Mouse (Mus musculus): ENCODE measurements around the gene Kcnip2. TPM values are rescaled to one million over a fixed set of nuclear protein-coding genes. Genes with fewer than 3 reads are reported as not detected.

Gene Kcnip2
- polyA plus RNA-seq, 1 experiment from 2014 or later: 0.66 TPM

DNA sequence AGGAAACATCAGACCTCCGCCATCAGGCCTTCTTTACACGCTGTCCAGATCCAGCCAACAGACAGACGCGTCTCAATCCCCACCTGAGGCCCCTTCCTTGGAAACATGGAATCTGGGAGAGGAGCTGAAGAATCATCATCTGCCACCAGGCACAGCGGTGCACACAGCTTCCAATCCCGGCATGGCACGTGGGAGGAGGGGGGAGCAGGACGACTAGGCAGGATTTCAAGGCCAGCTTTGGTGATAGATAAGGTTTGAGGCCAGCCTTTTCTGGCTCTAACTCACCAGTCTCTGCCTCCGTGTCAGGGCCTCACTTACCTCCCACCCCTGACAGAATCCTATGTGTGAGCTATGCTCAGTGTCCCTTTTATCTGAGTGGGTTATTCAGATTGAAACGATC, 19.6 kb upstream of the Kcnip2 start:
- Histone ChIP-seq H3K27me3 (ENCODE audit: control insufficient read depth, insufficient read depth, low read length) (no peaks in the 10 kb centered on the region), H3K4me2 (no peak overlapping the region), H3K9me3 (ENCODE audit: control insufficient read depth, low read length) (no peaks in the 10 kb centered on the region), H3K36me3 (ENCODE audit: control insufficient read depth, insufficient read depth, low read length) (no peaks in the 10 kb centered on the region), H3K4me1 (ENCODE audit: control insufficient read depth, insufficient read depth, low read length) (no peaks in the 10 kb centered on the region), H3K9ac (ENCODE audit: low read length) (no peak overlapping the region), H3K4me3 (ENCODE audit: low read depth, low read length) (no peak overlapping the region), H3K27ac (ENCODE audit: low read depth, low read length) (no peak overlapping the region)
- no peak for ATAC-seq (ENCODE audit: low FRiP score)
- no peak for DNase-seq (ENCODE audit: low spot score, missing footprints)
- WGBS: 85% methylated on average over 10 of the region's 10 CpGs

GRCm38 (mm10) chr19:45833665-45834064, 17.8 kb upstream of the Kcnip2 start:
- no peak overlapping the region for H3K27ac ChIP-seq (ENCODE audit: low read depth, low read length)
- no peak overlapping the region for H3K4me3 ChIP-seq (ENCODE audit: low read depth, low read length)
- no peak overlapping the region for H3K9ac ChIP-seq (ENCODE audit: low read length)
- ATAC-seq (ENCODE audit: low FRiP score) (no peak), DNase-seq (ENCODE audit: low spot score, missing footprints) (no peak)
- H3K9me3 ChIP-seq (ENCODE audit: control insufficient read depth, low read length): no peaks in the 10 kb centered on the region
- 82% methylated on average over 10 of the region's 10 CpGs for WGBS
- H3K4me2 ChIP-seq: no peak overlapping the region
- H3K36me3 ChIP-seq (ENCODE audit: control insufficient read depth, insufficient read depth, low read length): no peaks in the 10 kb centered on the region
- H3K4me1 ChIP-seq (ENCODE audit: control insufficient read depth, insufficient read depth, low read length): no peaks in the 10 kb centered on the region
- H3K27me3 ChIP-seq (ENCODE audit: control insufficient read depth, insufficient read depth, low read length): no peaks in the 10 kb centered on the region

- no peak overlapping the region for H3K4me3 ChIP-seq (ENCODE audit: low read depth, low read length)
- H3K4me1 ChIP-seq (ENCODE audit: control insufficient read depth, insufficient read depth, low read length): no peaks in the 10 kb centered on the region
- ATAC-seq (ENCODE audit: low FRiP score): no peak
- no peaks in the 10 kb centered on the region for H3K27me3 ChIP-seq (ENCODE audit: control insufficient read depth, insufficient read depth, low read length)
- H3K4me2 ChIP-seq: no peak overlapping the region
- DNase-seq (ENCODE audit: low spot score, missing footprints): no peak
- H3K9ac ChIP-seq (ENCODE audit: low read length): no peak overlapping the region
- 63% methylated on average over 2 of the region's 2 CpGs for WGBS
- H3K9me3 ChIP-seq (ENCODE audit: control insufficient read depth, low read length): no peaks in the 10 kb centered on the region
- no peaks in the 10 kb centered on the region for H3K36me3 ChIP-seq (ENCODE audit: control insufficient read depth, insufficient read depth, low read length)
- no peak overlapping the region for H3K27ac ChIP-seq (ENCODE audit: low read depth, low read length)
Observed at GRCm38 (mm10) chr19:45830679-45831078, 14.8 kb upstream of the Kcnip2 start.

- no peak overlapping the region for H3K9ac ChIP-seq (ENCODE audit: low read length)
- H3K4me2 ChIP-seq: no peak overlapping the region
- H3K36me3 ChIP-seq (ENCODE audit: control insufficient read depth, insufficient read depth, low read length): no peaks in the 10 kb centered on the region
- H3K4me3 ChIP-seq (ENCODE audit: low read depth, low read length): no peak overlapping the region
- no peaks in the 10 kb centered on the region for H3K4me1 ChIP-seq (ENCODE audit: control insufficient read depth, insufficient read depth, low read length)
- 94% methylated on average over 3 of the region's 3 CpGs for WGBS
- no peak for DNase-seq (ENCODE audit: low spot score, missing footprints)
- no peak overlapping the region for H3K27ac ChIP-seq (ENCODE audit: low read depth, low read length)
- no peaks in the 10 kb centered on the region for H3K27me3 ChIP-seq (ENCODE audit: control insufficient read depth, insufficient read depth, low read length)
- no peak for ATAC-seq (ENCODE audit: low FRiP score)
- no peaks in the 10 kb centered on the region for H3K9me3 ChIP-seq (ENCODE audit: control insufficient read depth, low read length)
Observed at GRCm38 (mm10) chr19:45827736-45828135, 11.9 kb upstream of the Kcnip2 start.

- H3K9me3 ChIP-seq (ENCODE audit: control insufficient read depth, low read length): no peaks in the 10 kb centered on the region
- no peaks in the 10 kb centered on the region for H3K27me3 ChIP-seq (ENCODE audit: control insufficient read depth, insufficient read depth, low read length)
- H3K9ac ChIP-seq (ENCODE audit: low read length): no peak overlapping the region
- no peak overlapping the region for H3K27ac ChIP-seq (ENCODE audit: low read depth, low read length)
- no peak overlapping the region for H3K4me3 ChIP-seq (ENCODE audit: low read depth, low read length)
- ATAC-seq (ENCODE audit: low FRiP score): no peak
- 86% methylated on average over 5 of the region's 5 CpGs for WGBS
- peak; percentile 54 for DNase-seq (ENCODE audit: low spot score, missing footprints)
- no peaks in the 10 kb centered on the region for H3K36me3 ChIP-seq (ENCODE audit: control insufficient read depth, insufficient read depth, low read length)
- no peak overlapping the region for H3K4me2 ChIP-seq
- no peaks in the 10 kb centered on the region for H3K4me1 ChIP-seq (ENCODE audit: control insufficient read depth, insufficient read depth, low read length)
Observed at GRCm38 (mm10) chr19:45827125-45827524, 11.3 kb upstream of the Kcnip2 start.

DNA sequence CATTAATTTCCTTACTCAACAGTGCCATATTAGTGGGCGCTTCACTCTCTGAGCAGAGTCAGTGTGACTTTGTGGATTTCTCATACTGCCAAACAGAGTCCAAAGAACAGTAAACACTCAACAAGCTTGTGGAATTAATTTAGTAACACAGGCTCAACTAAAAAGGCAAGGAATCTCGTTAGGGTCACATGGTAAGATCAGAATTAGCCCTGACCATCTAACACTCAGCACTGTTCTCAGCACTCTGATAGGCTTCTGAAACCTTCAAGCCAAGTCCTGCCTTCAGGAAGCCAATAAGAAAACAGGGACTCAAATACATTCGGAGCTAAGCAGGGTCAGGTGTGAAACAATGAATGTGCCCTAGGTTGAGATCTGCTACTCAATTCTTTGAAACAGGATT, 10.3 kb upstream of the Kcnip2 start:
- Histone ChIP-seq H3K4me3 (ENCODE audit: low read depth, low read length) (no peak overlapping the region), H3K36me3 (ENCODE audit: control insufficient read depth, insufficient read depth, low read length) (no peaks in the 10 kb centered on the region), H3K27me3 (ENCODE audit: control insufficient read depth, insufficient read depth, low read length) (no peaks in the 10 kb centered on the region), H3K4me1 (ENCODE audit: control insufficient read depth, insufficient read depth, low read length) (no peaks in the 10 kb centered on the region), H3K4me2 (no peak overlapping the region), H3K9ac (ENCODE audit: low read length) (no peak overlapping the region), H3K9me3 (ENCODE audit: control insufficient read depth, low read length) (no peaks in the 10 kb centered on the region), H3K27ac (ENCODE audit: low read depth, low read length) (no peak overlapping the region)
- WGBS: 86% methylated on average over 3 of the region's 3 CpGs
- ATAC-seq (ENCODE audit: low FRiP score): no peak
- no peak for DNase-seq (ENCODE audit: low spot score, missing footprints)

DNA sequence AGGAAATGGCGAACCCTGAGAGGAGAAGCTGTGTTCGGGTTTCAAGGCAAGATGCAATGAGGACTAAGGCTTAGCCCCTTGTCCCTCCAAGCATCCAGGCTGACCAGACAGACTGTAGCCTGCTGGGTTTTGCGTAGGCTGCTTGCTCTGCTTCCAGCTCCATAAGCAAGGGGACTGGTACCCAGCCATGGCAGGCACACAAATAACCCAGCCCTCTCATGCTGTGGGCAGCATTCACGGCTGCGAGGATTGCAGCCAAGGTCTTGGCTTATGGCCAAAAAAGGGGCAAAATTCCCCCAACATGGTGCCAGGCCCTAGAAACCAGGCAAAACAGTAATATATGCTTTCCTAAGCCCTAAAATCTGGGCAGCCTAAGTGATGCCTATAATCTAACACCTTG, 6.0 kb upstream of the Kcnip2 start:
- DNase-seq (ENCODE audit: low spot score, missing footprints) (peak; percentile 33), ATAC-seq (ENCODE audit: low FRiP score) (no peak)
- no peak overlapping the region for H3K4me3 ChIP-seq (ENCODE audit: low read depth, low read length)
- 87% methylated on average over 5 of the region's 5 CpGs for WGBS
- H3K9me3 ChIP-seq (ENCODE audit: control insufficient read depth, low read length): no peaks in the 10 kb centered on the region
- H3K27me3 ChIP-seq (ENCODE audit: control insufficient read depth, insufficient read depth, low read length): no peaks in the 10 kb centered on the region
- no peak overlapping the region for H3K9ac ChIP-seq (ENCODE audit: low read length)
- no peak overlapping the region for H3K27ac ChIP-seq (ENCODE audit: low read depth, low read length)
- H3K4me2 ChIP-seq: no peak overlapping the region
- no peaks in the 10 kb centered on the region for H3K36me3 ChIP-seq (ENCODE audit: control insufficient read depth, insufficient read depth, low read length)
- no peaks in the 10 kb centered on the region for H3K4me1 ChIP-seq (ENCODE audit: control insufficient read depth, insufficient read depth, low read length)

DNA sequence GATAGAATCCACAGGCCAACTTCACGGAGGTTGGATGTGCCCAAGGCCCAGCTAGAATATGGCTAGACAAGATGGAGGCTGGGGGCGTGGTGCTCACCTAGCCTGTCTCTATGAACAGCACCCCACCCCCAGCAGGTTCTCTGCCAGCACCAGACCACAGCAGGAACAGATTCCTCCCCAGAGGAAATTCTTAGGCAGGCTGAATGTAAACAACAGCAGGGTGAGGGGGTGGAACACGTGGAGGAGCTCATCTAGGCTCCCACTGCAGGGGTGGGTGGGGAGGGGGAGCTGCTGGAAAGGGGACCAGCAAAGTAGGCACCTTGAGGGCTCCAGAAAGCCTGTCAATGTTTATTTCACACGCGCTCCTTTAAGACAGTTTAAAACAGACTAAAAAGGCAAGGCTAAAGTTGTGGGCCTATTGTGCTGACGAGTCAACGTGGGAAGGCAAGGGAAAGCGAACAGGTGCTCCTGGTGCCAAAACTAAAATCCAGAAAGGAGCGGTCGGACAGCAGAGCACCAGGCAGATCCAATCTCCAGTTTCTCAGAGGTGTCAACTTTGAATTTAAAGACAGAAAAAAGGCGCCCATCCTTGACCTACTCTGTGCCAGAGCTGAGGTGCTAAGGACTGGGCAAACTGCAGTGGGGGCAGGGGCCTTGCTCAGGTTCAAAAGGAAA, 2.1 kb upstream of the Kcnip2 start:
- 69% methylated on average over 11 of the region's 11 CpGs for WGBS
- Histone ChIP-seq H3K9me3 (ENCODE audit: control insufficient read depth, low read length) (no peaks in the 10 kb centered on the region), H3K9ac (ENCODE audit: low read length) (no peak overlapping the region), H3K27me3 (ENCODE audit: control insufficient read depth, insufficient read depth, low read length) (peaks cover 7% of the 10 kb centered on the region; the same call in 1 of the 2 replicates), H3K4me3 (ENCODE audit: low read depth, low read length) (no peak overlapping the region), H3K4me1 (ENCODE audit: control insufficient read depth, insufficient read depth, low read length) (peaks cover 15% of the 10 kb centered on the region), H3K4me2 (no peak overlapping the region), H3K36me3 (ENCODE audit: control insufficient read depth, insufficient read depth, low read length) (no peaks in the 10 kb centered on the region), H3K27ac (ENCODE audit: low read depth, low read length) (no peak overlapping the region)
- ATAC-seq (ENCODE audit: low FRiP score) (no peak), DNase-seq (ENCODE audit: low spot score, missing footprints) (no peak)

DNA sequence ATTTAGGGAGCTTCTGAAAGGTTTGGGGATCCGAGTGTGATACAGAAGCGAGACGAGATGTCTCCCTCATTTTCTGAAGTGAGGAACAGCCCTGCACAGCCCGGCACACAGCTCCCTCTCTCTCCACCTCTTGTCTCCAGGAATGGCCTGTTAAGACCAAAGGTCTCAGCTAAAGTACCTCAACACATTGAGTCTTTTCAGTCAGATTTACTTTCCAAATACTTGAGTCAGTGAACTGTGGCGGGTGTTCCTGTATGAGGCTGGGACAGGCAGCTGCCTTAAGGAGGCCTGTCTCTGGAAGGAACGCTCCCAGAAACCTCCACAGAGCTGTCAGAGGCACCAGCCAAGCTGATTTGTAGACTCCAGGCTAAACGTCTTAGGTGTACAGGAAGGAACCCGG, 866 bp upstream of the Kcnip2 start:
- Histone ChIP-seq H3K4me2 (no peak overlapping the region), H3K27ac (ENCODE audit: low read depth, low read length) (no peak overlapping the region), H3K4me1 (ENCODE audit: control insufficient read depth, insufficient read depth, low read length) (peaks cover 24% of the 10 kb centered on the region), H3K9me3 (ENCODE audit: control insufficient read depth, low read length) (no peaks in the 10 kb centered on the region), H3K4me3 (ENCODE audit: low read depth, low read length) (no peak overlapping the region), H3K9ac (ENCODE audit: low read length) (no peak overlapping the region), H3K36me3 (ENCODE audit: control insufficient read depth, insufficient read depth, low read length) (no peaks in the 10 kb centered on the region), H3K27me3 (ENCODE audit: control insufficient read depth, insufficient read depth, low read length) (peaks cover 7% of the 10 kb centered on the region; the same call in 1 of the 2 replicates)
- ATAC-seq (ENCODE audit: low FRiP score) (no peak), DNase-seq (ENCODE audit: low spot score, missing footprints) (peak; percentile 86)
- WGBS: 7% methylated on average over 8 of the region's 8 CpGs

Measured in midbrain, embryonic 11.5 days (tissue).